Mouse (Mus musculus) brain, embryonic 14.5 days (tissue): ENCODE results near the gene Smpd1. TPM values are rescaled to one million over a fixed set of nuclear protein-coding genes. Genes with fewer than 3 reads are reported as not detected.

Source experiments
- DNase-seq: peaks from one replicate; pipeline ENCODE4 v3.0.0-alpha.2; 2011; ENCODE audit warnings: low read depth
- CTCF ChIP-seq: fragments of 200-500 bp; IDR thresholded peaks from 2 replicates; pipeline ENCODE4 v1.5.1; 2012; ENCODE audit warnings: inconsistent platforms, mild to moderate bottlenecking, moderate library complexity, borderline replicate concordance; ENCODE audit not compliant: insufficient read depth, insufficient read length; ENCODE audit errors: extremely low read depth
- POLR2A ChIP-seq: fragments of 200-500 bp; IDR thresholded peaks from 2 replicates; pipeline ENCODE4 v1.6.1; 2012; ENCODE audit warnings: mild to moderate bottlenecking, inconsistent platforms, borderline replicate concordance; ENCODE audit not compliant: poor library complexity, insufficient read depth, insufficient read length, severe bottlenecking; ENCODE audit errors: extremely low read depth
- polyA plus RNA-seq: library from polyadenylated mRNA; depleted of rRNA; stranded (reverse); fragments of >200 nt; gene quantifications from 2 replicates; pipeline ENCODE4 v1.2.3, GENCODE M21; 2012

Gene Smpd1
- polyA plus RNA-seq, 1 experiment: 59.6 TPM

GRCm38 (mm10) chr7:105565071-105565836, 11.1 kb downstream of the Smpd1 start:
- no peak for DNase-seq
- no peak for TF ChIP-seq CTCF
- TF ChIP-seq POLR2A: no peak

GRCm38 (mm10) chr7:105568583-105568982, 14.4 kb downstream of the Smpd1 start:
- no peak for TF ChIP-seq POLR2A
- no peak for TF ChIP-seq CTCF
- peak; percentile 86 for DNase-seq

- peak; percentile 94 for DNase-seq
- TF ChIP-seq POLR2A (no peak), CTCF (no peak)
These were observed 14.9 kb downstream of the Smpd1 start for GRCm38 (mm10) chr7:105568988-105569471.

- TF ChIP-seq POLR2A: no peak
- no peak for TF ChIP-seq CTCF
- peak; percentile 82 for DNase-seq
These were observed 15.6 kb downstream of the Smpd1 start for GRCm38 (mm10) chr7:105569512-105570496.

GRCm38 (mm10) chr7:105570756-105571155, 16.6 kb downstream of the Smpd1 start:
- no peak for TF ChIP-seq CTCF
- no peak for TF ChIP-seq POLR2A
- no peak for DNase-seq

- DNase-seq: no peak
These were observed 18.8 kb downstream of the Smpd1 start for GRCm38 (mm10) chr7:105572949-105573348.

GRCm38 (mm10) chr7:105574537-105574936, 20.4 kb downstream of the Smpd1 start:
- DNase-seq: no peak

More at GRCm38 (mm10) chr7:105572949-105573348, 18.8 kb downstream of the Smpd1 start:
- TF ChIP-seq POLR2A (no peak), CTCF (no peak)

GRCm38 (mm10) chr7:105576166-105576748, 22.1 kb downstream of the Smpd1 start:
- TF ChIP-seq CTCF (no peak), POLR2A (no peak)

More at GRCm38 (mm10) chr7:105574537-105574936, 20.4 kb downstream of the Smpd1 start:
- TF ChIP-seq CTCF: no peak

GRCm38 (mm10) chr7:105577377-105577871, 23.3 kb downstream of the Smpd1 start:
- TF ChIP-seq POLR2A: no peak
- TF ChIP-seq CTCF: no peak
- DNase-seq: no peak

More at GRCm38 (mm10) chr7:105576166-105576748, 22.1 kb downstream of the Smpd1 start:
- DNase-seq: no peak

- no peak for TF ChIP-seq CTCF
- TF ChIP-seq POLR2A: no peak
- DNase-seq: no peak
These were observed 24.3 kb downstream of the Smpd1 start for GRCm38 (mm10) chr7:105578481-105578880.
